Mouse (Mus musculus) ES-E14 (cell line): ENCODE data around the gene Gm4450. TPM values are rescaled to one million over a fixed set of nuclear protein-coding genes. Genes with fewer than 3 reads are reported as not detected.
A peak's percentile ranks its signal among the peaks of the same experiment; 100 is the strongest.

Experiments used
- DNase-seq: peaks from one replicate; pipeline ENCODE4 v3.0.0-alpha.2; 2013; ENCODE audit warnings: low read depth, low spot score
- H3K27ac ChIP-seq: 2 replicates; pipeline ENCODE4 v1.5.1; 2012; ENCODE audit warnings: low read depth, mild to moderate bottlenecking, low read length, moderate library complexity, mixed read lengths; ENCODE audit not compliant: poor library complexity, insufficient read depth, severe bottlenecking
- H3K36me3 ChIP-seq: 2 replicates; pipeline ENCODE4 v1.6.1; 2012; ENCODE audit warnings: mild to moderate bottlenecking, low read length, moderate library complexity, mixed read lengths; ENCODE audit not compliant: control insufficient read depth, poor library complexity, insufficient read depth, severe bottlenecking
- H3K4me1 ChIP-seq, 2 experiments: fragments of 150-350 bp in 1 of 2; sonication (generic) in 1 of 2; 2 replicates each; pipeline ENCODE4 v1.6.1; 2012; ENCODE audit warnings: low read length in 2 of 2, mild to moderate bottlenecking in 1 of 2, mixed read lengths in 1 of 2; ENCODE audit not compliant: control insufficient read depth in 2 of 2, insufficient read depth in 2 of 2, poor library complexity in 1 of 2
- H3K4me3 ChIP-seq, 2 experiments: fragments of 150-350 bp in 1 of 2; sonication (generic) in 1 of 2; 2 replicates each; pipeline ENCODE4 v1.5.1; 2012; ENCODE audit warnings: low read length in 2 of 2, low read depth in 1 of 2, mild to moderate bottlenecking in 1 of 2, mixed read lengths in 1 of 2; ENCODE audit not compliant: insufficient read depth in 1 of 2, poor library complexity in 1 of 2, severe bottlenecking in 1 of 2
- H3K9ac ChIP-seq: 2 replicates; pipeline ENCODE4 v1.6.1; 2012; ENCODE audit warnings: low read depth, mild to moderate bottlenecking, low read length, mixed read lengths; ENCODE audit not compliant: poor library complexity, insufficient read depth, severe bottlenecking
- H3K9me3 ChIP-seq: fragments of 150-350 bp; sonication (generic); 2 replicates; pipeline ENCODE4 v1.6.1; 2012; ENCODE audit warnings: low read depth, mild to moderate bottlenecking, low read length; ENCODE audit not compliant: control insufficient read depth, insufficient read depth
- CHD2 ChIP-seq: IDR thresholded peaks from 2 replicates; pipeline ENCODE4 v1.6.1; 2014; ENCODE audit warnings: mild to moderate bottlenecking, low read depth, low read length, inconsistent platforms
- HCFC1 ChIP-seq: IDR thresholded peaks from 2 replicates; pipeline ENCODE4 v1.6.1; 2012; ENCODE audit warnings: low read length, inconsistent platforms, borderline replicate concordance; ENCODE audit not compliant: insufficient read depth
- MAFK ChIP-seq: IDR thresholded peaks from 2 replicates; pipeline ENCODE4 v1.6.1; 2014; ENCODE audit warnings: mild to moderate bottlenecking, low read depth, low read length, inconsistent platforms; ENCODE audit not compliant: insufficient read depth
- ZC3H11A ChIP-seq: IDR thresholded peaks from 2 replicates; pipeline ENCODE4 v1.6.1; 2012; ENCODE audit warnings: low read depth, mild to moderate bottlenecking, inconsistent platforms, low read length, borderline replicate concordance
- ZNF384 ChIP-seq: IDR thresholded peaks from 2 replicates; pipeline ENCODE4 v1.6.1; 2012; ENCODE audit warnings: low read depth, low read length, inconsistent platforms
- in situ Hi-C, 2 experiments: fragments of 600-800 bp; cut with MboI; formaldehyde crosslinking; loops; one replicate each; pipeline ENCODE4 v1.15.1; 2025; ENCODE audit warnings: low sequenced_read_pairs in 2 of 2, inconsistent platforms in 1 of 2; ENCODE audit not compliant: unreplicated experiment in 2 of 2
- total RNA-seq: library from RNA; depleted of rRNA; stranded (reverse); fragments of 300-350 nt; gene quantifications from 2 replicates; pipeline ENCODE4 v1.2.3, GENCODE M21; 2012

Gene Gm4450
- total RNA-seq, 1 experiment: not detected

- H3K9ac ChIP-seq: no peak overlapping the region
- TF ChIP-seq ZC3H11A (no peak), MAFK (no peak), HCFC1 (no peak), CHD2 (no peak), ZNF384 (no peak)
- H3K27ac ChIP-seq: no peak overlapping the region
- DNase-seq: no peak
- no peaks in the 10 kb centered on the region for H3K9me3 ChIP-seq
- 0 out of 4 replicates have a peak overlapping the region, but pooled peaks of 1 of the 2 experiments have one; percentile 92 for H3K4me3 ChIP-seq
- in situ Hi-C loops: no loop called here
- peaks cover 0 to 4% of the 10 kb centered on the region in 2 experiments; a peak in 1 of 4 replicates for H3K4me1 ChIP-seq
- no peaks in the 10 kb centered on the region for H3K36me3 ChIP-seq
Measured at GRCm38 (mm10) chr3:98428928-98429525, 27.9 kb downstream of the Gm4450 start.

GRCm38 (mm10) chr3:98428449-98428775, 28.5 kb downstream of the Gm4450 start:
- H3K27ac ChIP-seq: no peak overlapping the region
- peak overlapping the region; percentile 72 to 92 for H3K4me3 ChIP-seq
- DNase-seq: no peak
- TF ChIP-seq MAFK (no peak), ZC3H11A (no peak), CHD2 (no peak), HCFC1 (no peak), ZNF384 (no peak)
- H3K9ac ChIP-seq: peak overlapping the region; percentile 68; the same call in 1 of the 2 replicates
- H3K9me3 ChIP-seq: no peaks in the 10 kb centered on the region
- no peaks in the 10 kb centered on the region for H3K36me3 ChIP-seq
- peaks cover 0 to 4% of the 10 kb centered on the region in 2 experiments; a peak in 1 of 4 replicates for H3K4me1 ChIP-seq
- in situ Hi-C loops: no loop called here

GRCm38 (mm10) chr3:98427600-98428448, 29.1 kb downstream of the Gm4450 start:
- Histone ChIP-seq H3K9ac (peak overlapping the region; percentile 68), H3K4me1 (peaks cover 0 to 4% of the 10 kb centered on the region in 2 experiments; a peak in 1 of 4 replicates), H3K4me3 (peak overlapping the region; percentile 72 to 92), H3K36me3 (no peaks in the 10 kb centered on the region), H3K9me3 (no peaks in the 10 kb centered on the region), H3K27ac (no peak overlapping the region)
- in situ Hi-C loops: no loop called here
- DNase-seq: peak; percentile 50
- TF ChIP-seq MAFK (no peak), ZC3H11A (no peak), CHD2 (no peak), ZNF384 (no peak), HCFC1 (no peak)

- in situ Hi-C loops: no loop called here
- peak overlapping the region; percentile 45; the same call in 1 of the 2 replicates for H3K9ac ChIP-seq
Measured at GRCm38 (mm10) chr3:98427260-98427599, 29.7 kb downstream of the Gm4450 start.

More at GRCm38 (mm10) chr3:98427260-98427599, 29.7 kb downstream of the Gm4450 start:
- H3K4me1 ChIP-seq: peaks cover 0 to 4% of the 10 kb centered on the region in 2 experiments; a peak in 1 of 4 replicates
- H3K27ac ChIP-seq: no peak overlapping the region
- TF ChIP-seq ZNF384 (no peak), MAFK (no peak), CHD2 (no peak), HCFC1 (no peak), ZC3H11A (no peak)
- H3K9me3 ChIP-seq: no peaks in the 10 kb centered on the region
- DNase-seq: no peak
- peak overlapping the region; percentile 72 to 92 for H3K4me3 ChIP-seq
- no peaks in the 10 kb centered on the region for H3K36me3 ChIP-seq
